Mouse (Mus musculus): ENCODE results near the gene Gm17018. TPM values are rescaled to one million over a fixed set of nuclear protein-coding genes. Genes with fewer than 3 reads are reported as not detected.

The Gm17018 gene
- polyA plus RNA-seq, 1 experiment from 2014 or later: 73.4 TPM

- WGBS: 40% methylated on average over 6 of the region's 6 CpGs
- H3K27ac ChIP-seq: no peak overlapping the region
Measured at GRCm38 (mm10) chr19:45596434-45596833, 36.0 kb downstream of the Gm17018 start.

DNA sequence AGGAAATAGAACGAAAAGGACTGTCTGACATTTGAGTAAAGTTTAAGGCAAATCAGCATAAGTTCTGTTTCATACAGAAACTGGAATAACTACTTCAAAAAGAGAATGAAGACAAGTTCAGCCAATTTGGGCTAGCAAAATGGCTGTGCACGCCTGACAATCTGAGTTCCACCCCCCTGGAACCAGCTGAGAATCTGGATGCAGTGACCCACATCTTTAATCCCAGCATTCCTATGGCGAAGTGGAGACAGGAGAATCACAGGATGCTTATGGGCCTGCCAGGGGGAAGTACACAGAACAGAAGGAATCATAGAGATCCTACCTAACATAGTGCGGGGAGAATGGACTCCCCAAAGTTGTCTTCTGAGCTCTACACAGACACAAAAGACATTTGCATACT, 36.7 kb downstream of the Gm17018 start:
- H3K27ac ChIP-seq: no peak overlapping the region

More at GRCm38 (mm10) chr19:45596434-45596833, 36.0 kb downstream of the Gm17018 start:
- H3K4me1 ChIP-seq (replicated peaks): peaks cover 16% of the 10 kb centered on the region
- 0 out of 2 replicates have a peak, but pooled peaks have one; percentile 46 for ATAC-seq (ENCODE audit: low FRiP score)
- H3K9me3 ChIP-seq: no peaks in the 10 kb centered on the region
- H3K27me3 ChIP-seq: peaks cover 91% of the 10 kb centered on the region
- H3K4me2 ChIP-seq: no peak overlapping the region
- peaks cover 7% of the 10 kb centered on the region for H3K36me3 ChIP-seq
- H3K4me3 ChIP-seq: no peak overlapping the region
- H3K9ac ChIP-seq: no peak overlapping the region

GRCm38 (mm10) chr19:45602606-45603005, 42.2 kb downstream of the Gm17018 start:
- WGBS: 94% methylated on average over 5 of the region's 5 CpGs
- H3K4me1 ChIP-seq (replicated peaks): peaks cover 8% of the 10 kb centered on the region

More for the DNA sequence above, 36.7 kb downstream of the Gm17018 start:
- Histone ChIP-seq H3K4me2 (no peak overlapping the region), H3K9ac (no peak overlapping the region), H3K36me3 (peaks cover 11% of the 10 kb centered on the region), H3K4me3 (no peak overlapping the region), H3K9me3 (no peaks in the 10 kb centered on the region), H3K4me1 (replicated peaks) (peaks cover 16% of the 10 kb centered on the region), H3K27me3 (peaks cover 91% of the 10 kb centered on the region)
- 68% methylated on average over 4 of the region's 4 CpGs for WGBS
- no peak for ATAC-seq (ENCODE audit: low FRiP score)

GRCm38 (mm10) chr19:45606701-45607100, 46.3 kb downstream of the Gm17018 start:
- peaks cover 11% of the 10 kb centered on the region; the same call in 1 of the 2 replicates for H3K36me3 ChIP-seq
- H3K9ac ChIP-seq: no peak overlapping the region
- H3K4me3 ChIP-seq: no peak overlapping the region
- H3K4me1 ChIP-seq (replicated peaks): peaks cover 12% of the 10 kb centered on the region
- WGBS: 73% methylated on average over 4 of the region's 4 CpGs
- no peak for ATAC-seq (ENCODE audit: low FRiP score)
- no peaks in the 10 kb centered on the region for H3K9me3 ChIP-seq
- H3K4me2 ChIP-seq: no peak overlapping the region
- no peak overlapping the region for H3K27ac ChIP-seq
- peaks cover 83% of the 10 kb centered on the region for H3K27me3 ChIP-seq

More at GRCm38 (mm10) chr19:45602606-45603005, 42.2 kb downstream of the Gm17018 start:
- Histone ChIP-seq H3K36me3 (peaks cover 15% of the 10 kb centered on the region), H3K9me3 (no peaks in the 10 kb centered on the region), H3K4me2 (no peak overlapping the region), H3K27me3 (peaks cover 92% of the 10 kb centered on the region), H3K4me3 (no peak overlapping the region), H3K27ac (no peak overlapping the region), H3K9ac (no peak overlapping the region)
- no peak for ATAC-seq (ENCODE audit: low FRiP score)

- Histone ChIP-seq H3K4me3 (no peak overlapping the region), H3K27ac (peak overlapping the region; percentile 64)
Measured at GRCm38 (mm10) chr19:45607479-45607878, 47.1 kb downstream of the Gm17018 start.

DNA sequence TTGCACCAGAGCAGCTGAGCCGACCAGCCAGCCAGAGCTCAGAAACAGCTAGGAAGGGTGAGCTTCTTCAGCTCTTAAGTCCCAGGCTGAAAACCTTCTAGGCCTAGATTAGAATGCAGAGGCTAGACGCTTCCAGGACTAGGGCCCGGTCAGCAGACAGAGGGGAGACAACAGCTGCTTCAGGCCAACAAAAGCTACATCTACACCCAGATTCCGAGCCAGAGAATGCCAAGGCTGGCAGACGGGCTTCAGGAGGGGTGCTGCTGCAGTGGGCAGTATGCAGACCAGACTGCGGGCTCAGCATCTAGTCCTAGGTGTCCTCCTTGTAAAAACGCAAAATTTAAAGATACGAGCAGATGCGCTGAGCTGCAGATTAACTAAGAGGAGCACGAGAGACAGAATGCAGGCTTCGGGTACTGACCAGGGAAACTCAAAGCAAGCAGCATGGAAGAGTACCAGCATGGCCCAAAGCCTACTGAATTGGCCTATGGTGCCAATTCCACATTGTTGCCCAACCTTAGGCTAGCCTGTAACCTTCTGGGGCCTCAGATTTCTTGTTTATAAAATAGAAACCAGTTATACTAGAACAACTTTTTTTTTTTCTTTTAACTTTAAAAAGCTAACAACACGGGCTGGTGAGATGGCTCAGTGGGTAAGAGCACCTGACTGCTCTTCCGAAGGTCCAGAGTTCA, 48.4 kb downstream of the Gm17018 start:
- H3K27me3 ChIP-seq: peaks cover 80% of the 10 kb centered on the region
- 81% methylated on average over 13 of the region's 13 CpGs for whole genome bisulfite sequencing
- H3K4me3 ChIP-seq: no peak overlapping the region
- H3K9me3 ChIP-seq: no peaks in the 10 kb centered on the region
- H3K27ac ChIP-seq: no peak overlapping the region
- no peak for ATAC-seq (ENCODE audit: low FRiP score)
- no peak overlapping the region for H3K4me2 ChIP-seq
- 0 out of 2 replicates have a peak, but pooled peaks cover 5% of the 10 kb centered on the region for H3K36me3 ChIP-seq
- peaks cover 12% of the 10 kb centered on the region for H3K4me1 ChIP-seq (replicated peaks)
- no peak overlapping the region; the same call in 1 of the 2 replicates for H3K9ac ChIP-seq

More at GRCm38 (mm10) chr19:45607479-45607878, 47.1 kb downstream of the Gm17018 start:
- H3K36me3 ChIP-seq: 0 out of 2 replicates have a peak, but pooled peaks cover 5% of the 10 kb centered on the region
- H3K9me3 ChIP-seq: no peaks in the 10 kb centered on the region
- peaks cover 12% of the 10 kb centered on the region for H3K4me1 ChIP-seq (replicated peaks)
- peak overlapping the region; percentile 49; the same call in 1 of the 2 replicates for H3K9ac ChIP-seq
- ATAC-seq (ENCODE audit: low FRiP score): no peak
- 15% methylated on average over 7 of the region's 7 CpGs for WGBS
- H3K4me2 ChIP-seq: no peak overlapping the region
- H3K27me3 ChIP-seq: peaks cover 81% of the 10 kb centered on the region

GRCm38 (mm10) chr19:45610823-45611222, 50.4 kb downstream of the Gm17018 start:
- peaks cover 28% of the 10 kb centered on the region for H3K4me1 ChIP-seq (replicated peaks)
- H3K4me2 ChIP-seq: no peak overlapping the region
- H3K9me3 ChIP-seq: no peaks in the 10 kb centered on the region
- peaks cover 64% of the 10 kb centered on the region for H3K27me3 ChIP-seq
- no peak overlapping the region for H3K4me3 ChIP-seq
- WGBS: 78% methylated on average over 5 of the region's 5 CpGs
- H3K27ac ChIP-seq: no peak overlapping the region
- ATAC-seq (ENCODE audit: low FRiP score): no peak
- 0 out of 2 replicates have a peak, but pooled peaks cover 3% of the 10 kb centered on the region for H3K36me3 ChIP-seq
- H3K9ac ChIP-seq: no peak overlapping the region

GRCm38 (mm10) chr19:45614375-45614774, 54.0 kb downstream of the Gm17018 start:
- Histone ChIP-seq H3K4me1 (replicated peaks) (peaks cover 33% of the 10 kb centered on the region), H3K9ac (no peak overlapping the region), H3K4me2 (no peak overlapping the region), H3K27ac (no peak overlapping the region), H3K4me3 (no peak overlapping the region), H3K36me3 (0 out of 2 replicates have a peak, but pooled peaks cover 3% of the 10 kb centered on the region), H3K27me3 (peaks cover 55% of the 10 kb centered on the region), H3K9me3 (no peaks in the 10 kb centered on the region)
- 62% methylated on average over 8 of the region's 8 CpGs for WGBS
- no peak for ATAC-seq (ENCODE audit: low FRiP score)

GRCm38 (mm10) chr19:45614928-45615327, 54.5 kb downstream of the Gm17018 start:
- H3K36me3 ChIP-seq: 0 out of 2 replicates have a peak, but pooled peaks cover 3% of the 10 kb centered on the region
- no peaks in the 10 kb centered on the region for H3K9me3 ChIP-seq
- ATAC-seq (ENCODE audit: low FRiP score): peak; percentile 29; the same call in 1 of the 2 replicates
- 37% methylated on average over 2 of the region's 3 CpGs for WGBS
- no peak overlapping the region for H3K4me3 ChIP-seq
- H3K4me2 ChIP-seq: no peak overlapping the region
- no peak overlapping the region for H3K9ac ChIP-seq
- no peak overlapping the region for H3K27ac ChIP-seq
- H3K4me1 ChIP-seq (replicated peaks): peaks cover 33% of the 10 kb centered on the region
- H3K27me3 ChIP-seq: peaks cover 53% of the 10 kb centered on the region

- Histone ChIP-seq H3K27me3 (peaks cover 47% of the 10 kb centered on the region), H3K4me1 (replicated peaks) (peaks cover 33% of the 10 kb centered on the region), H3K36me3 (no peaks in the 10 kb centered on the region), H3K9me3 (no peaks in the 10 kb centered on the region), H3K4me2 (no peak overlapping the region), H3K9ac (0 out of 2 replicates have a peak overlapping the region, but pooled peaks have one; percentile 35), H3K4me3 (no peak overlapping the region), H3K27ac (no peak overlapping the region)
- 20% methylated on average over 12 of the region's 12 CpGs for WGBS
- peak; percentile 39; the same call in 1 of the 2 replicates for ATAC-seq (ENCODE audit: low FRiP score)
Measured at GRCm38 (mm10) chr19:45615415-45616213, 55.2 kb downstream of the Gm17018 start.

- H3K27ac ChIP-seq: no peak overlapping the region
- no peak for ATAC-seq (ENCODE audit: low FRiP score)
- peaks cover 45% of the 10 kb centered on the region for H3K27me3 ChIP-seq
- H3K36me3 ChIP-seq: no peaks in the 10 kb centered on the region
- peaks cover 33% of the 10 kb centered on the region for H3K4me1 ChIP-seq (replicated peaks)
- H3K9me3 ChIP-seq: no peaks in the 10 kb centered on the region
- H3K9ac ChIP-seq: no peak overlapping the region
- no peak overlapping the region for H3K4me3 ChIP-seq
- WGBS: 28% methylated on average over 4 of the region's 4 CpGs
- H3K4me2 ChIP-seq: no peak overlapping the region
Measured at GRCm38 (mm10) chr19:45616214-45616518, 55.8 kb downstream of the Gm17018 start.

- H3K4me1 ChIP-seq (replicated peaks): peaks cover 33% of the 10 kb centered on the region
- H3K27ac ChIP-seq: no peak overlapping the region
- no peak overlapping the region for H3K4me3 ChIP-seq
- no peak overlapping the region for H3K4me2 ChIP-seq
- no peak overlapping the region for H3K9ac ChIP-seq
- H3K27me3 ChIP-seq: peaks cover 48% of the 10 kb centered on the region
- ATAC-seq (ENCODE audit: low FRiP score): no peak
- WGBS: 13% methylated on average over 7 of the region's 7 CpGs
- H3K9me3 ChIP-seq: no peaks in the 10 kb centered on the region
- 0 out of 2 replicates have a peak, but pooled peaks cover 4% of the 10 kb centered on the region for H3K36me3 ChIP-seq
Measured at GRCm38 (mm10) chr19:45616735-45617134, 56.3 kb downstream of the Gm17018 start.

Measured in hindbrain, embryonic 13.5 days (tissue).